Mouse (Mus musculus) kidney, postnatal 0 days (tissue): ENCODE data around the gene Cdkal1. TPM values are rescaled to one million over a fixed set of nuclear protein-coding genes. Genes with fewer than 3 reads are reported as not detected.

ENCODE experiments used
- ATAC-seq: fragments of 200-750 bp; cut with Nextera tagmentation; replicated peaks from 2 replicates; pipeline ENCODE4 v1.8.0; 2017; ENCODE audit warnings: low read depth, moderate number of reproducible peaks, moderate TSS enrichment, moderate library complexity; ENCODE audit not compliant: low FRiP score
- DNase-seq: peaks from one replicate; pipeline ENCODE4 v3.0.0-alpha.2; 2016; ENCODE audit warnings: low spot score
- H3K27ac ChIP-seq: fragments of 300-500 bp; sonication (generic); 2 replicates; pipeline ENCODE4 v1.5.1; 2014; ENCODE audit warnings: mild to moderate bottlenecking
- H3K27me3 ChIP-seq: fragments of 300-500 bp; sonication (generic); 2 replicates; pipeline ENCODE4 v1.6.1; 2014; ENCODE audit warnings: low read length, mixed read lengths; ENCODE audit not compliant: insufficient read depth
- H3K36me3 ChIP-seq: fragments of 300-500 bp; sonication (generic); 2 replicates; pipeline ENCODE4 v1.6.1; 2014; ENCODE audit warnings: low read length, mixed read lengths; ENCODE audit not compliant: insufficient read depth
- H3K4me1 ChIP-seq: fragments of 300-500 bp; sonication (generic); replicated peaks from 2 replicates; pipeline ENCODE4 v1.6.1; 2014; ENCODE audit warnings: antibody characterized with exemption, low read length, mixed read lengths; ENCODE audit not compliant: insufficient read depth
- H3K4me2 ChIP-seq: fragments of 300-500 bp; sonication (generic); 2 replicates; pipeline ENCODE4 v1.6.1; 2014; ENCODE audit warnings: mild to moderate bottlenecking, low read length, moderate library complexity, mixed read lengths
- H3K4me3 ChIP-seq: fragments of 300-500 bp; sonication (generic); replicated peaks from 2 replicates; pipeline ENCODE4 v1.5.1; 2014; ENCODE audit warnings: low read depth, low read length
- H3K9ac ChIP-seq: fragments of 300-500 bp; sonication (generic); 2 replicates; pipeline ENCODE4 v1.6.1; 2014; ENCODE audit warnings: low read depth, low read length
- H3K9me3 ChIP-seq: fragments of 300-500 bp; sonication (generic); replicated peaks from 2 replicates; pipeline ENCODE4 v1.6.1; 2016; ENCODE audit warnings: low read length, inconsistent platforms, mixed read lengths
- CTCF ChIP-seq: IDR thresholded peaks from 2 replicates; pipeline ENCODE4 v1.5.1; 2016; ENCODE audit warnings: antibody characterized with exemption, low read depth, mild to moderate bottlenecking, moderate library complexity
- WGBS: fragments of 180-500 bp; shearing (Covaris S2); extraction: QIAGEN DNeasy Blood & Tissue Kit; methylation state at CpG from one replicate; pipeline ENCODE4 v1.1.7; 2014; 5-methylcytosine and 5-hydroxymethylcytosine counted together
- polyA plus RNA-seq: library from polyadenylated mRNA; unstranded; fragments of >200 nt; fragmentation: Nextera tagmentation; extraction: Ambion mirVana; gene quantifications from 2 replicates; pipeline ENCODE4 v1.2.1, GENCODE M21; 2015

Gene Cdkal1
- polyA plus RNA-seq, 1 experiment from 2014 or later = 30.1 TPM

DNA sequence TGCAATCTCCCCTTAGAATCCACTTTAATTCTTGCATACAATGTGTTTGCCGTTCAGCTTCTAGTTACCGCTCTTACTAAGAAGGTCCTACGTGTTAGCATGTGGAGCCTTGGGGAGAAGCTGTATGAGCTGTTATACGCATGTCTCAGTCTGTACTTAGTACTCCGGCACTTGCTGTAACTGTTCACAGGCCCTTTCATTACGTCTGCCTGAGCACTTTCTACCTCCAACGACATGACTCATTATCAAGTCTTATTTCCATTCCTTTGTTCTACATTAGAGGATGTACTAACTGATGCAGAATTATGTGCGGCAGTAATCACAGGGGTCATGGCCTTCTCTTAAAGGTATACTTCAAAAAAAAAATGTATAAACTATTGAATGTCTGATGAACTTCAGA lies 89.1 kb downstream of the Cdkal1 start:
- no peaks in the 10 kb centered on the region for H3K9me3 ChIP-seq
- no peak overlapping the region for H3K27ac ChIP-seq
- H3K4me3 ChIP-seq = no peak overlapping the region
- no peaks in the 10 kb centered on the region for H3K27me3 ChIP-seq
- no peak overlapping the region for H3K9ac ChIP-seq
- DNase-seq = no peak
- TF ChIP-seq CTCF = no peak
- no peaks in the 10 kb centered on the region for H3K4me1 ChIP-seq
- H3K36me3 ChIP-seq = no peaks in the 10 kb centered on the region
- ATAC-seq = no peak
- H3K4me2 ChIP-seq = no peak overlapping the region
- 84% methylated on average over 8 of the region's 8 CpGs for WGBS

DNA sequence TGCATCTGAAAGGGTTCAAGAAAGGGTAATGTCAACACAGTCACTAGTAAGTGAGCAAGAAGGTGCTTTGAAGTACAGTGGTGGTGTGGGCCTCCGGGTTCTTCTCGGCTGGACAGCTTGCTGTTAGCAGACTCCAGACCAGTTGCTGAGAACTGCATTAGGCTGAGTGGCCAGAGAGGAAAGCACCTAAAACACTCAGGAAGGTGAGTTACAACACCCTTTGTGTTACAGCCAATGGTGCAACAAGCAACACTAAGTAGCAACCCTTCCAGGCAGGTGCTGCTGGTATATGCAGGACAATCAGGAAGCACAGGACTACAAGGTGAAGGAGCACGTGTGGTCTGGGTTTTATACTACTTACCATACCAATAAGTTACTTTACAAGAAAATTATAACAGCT lies 90.2 kb downstream of the Cdkal1 start:
- no peaks in the 10 kb centered on the region for H3K9me3 ChIP-seq
- H3K27me3 ChIP-seq = no peaks in the 10 kb centered on the region
- no peak overlapping the region for H3K9ac ChIP-seq
- DNase-seq = no peak
- H3K36me3 ChIP-seq = no peaks in the 10 kb centered on the region
- WGBS = 55% methylated on average over 3 of the region's 3 CpGs
- H3K4me1 ChIP-seq = no peaks in the 10 kb centered on the region
- ATAC-seq = no peak
- H3K4me3 ChIP-seq = no peak overlapping the region
- no peak overlapping the region for H3K27ac ChIP-seq
- TF ChIP-seq CTCF = no peak
- H3K4me2 ChIP-seq = no peak overlapping the region

DNA sequence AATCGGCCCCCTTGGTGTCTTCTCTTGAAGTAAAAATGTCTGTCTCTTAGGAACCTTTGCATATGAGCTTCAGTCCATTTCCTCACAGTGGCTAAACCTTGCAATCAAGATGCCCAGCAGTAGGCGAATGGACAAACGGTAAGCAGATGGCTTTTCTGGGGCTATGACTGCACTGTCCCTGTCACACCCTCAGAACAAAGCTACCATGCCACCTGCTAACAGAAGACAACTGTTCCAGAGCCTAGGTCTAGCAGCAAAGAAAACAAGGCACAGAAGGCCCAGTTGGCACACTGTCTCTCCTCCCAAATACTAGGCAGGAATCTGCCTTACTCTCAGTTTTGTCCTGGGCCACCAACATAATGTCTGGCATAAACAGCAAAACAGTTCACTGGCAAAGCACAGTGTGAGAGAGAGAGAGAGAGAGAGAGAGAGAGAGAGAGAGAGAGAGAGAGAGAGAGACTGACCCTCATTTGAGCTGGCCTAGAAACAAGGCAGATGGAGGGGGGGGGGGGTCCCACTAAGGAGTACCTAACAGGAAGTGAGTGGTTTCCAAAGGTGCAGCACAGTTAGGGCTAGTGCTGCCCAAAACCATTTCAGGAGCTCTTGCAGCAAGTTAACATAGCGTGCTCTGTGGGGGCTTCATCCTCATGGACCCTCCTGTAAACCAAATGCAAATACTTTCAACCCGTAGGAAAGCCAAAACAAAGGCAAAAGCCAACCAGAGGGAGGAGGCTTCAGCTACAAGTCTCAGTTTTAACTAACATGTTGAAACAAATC lies 95.6 kb downstream of the Cdkal1 start:
- Histone ChIP-seq H3K36me3 (no peaks in the 10 kb centered on the region), H3K4me2 (no peak overlapping the region), H3K4me3 (no peak overlapping the region), H3K9me3 (no peaks in the 10 kb centered on the region), H3K9ac (no peak overlapping the region), H3K4me1 (no peaks in the 10 kb centered on the region), H3K27me3 (no peaks in the 10 kb centered on the region), H3K27ac (no peak overlapping the region)
- no peak for ATAC-seq
- no peak for DNase-seq
- TF ChIP-seq CTCF = no peak
- 86% methylated on average over 5 of the region's 5 CpGs for WGBS

DNA sequence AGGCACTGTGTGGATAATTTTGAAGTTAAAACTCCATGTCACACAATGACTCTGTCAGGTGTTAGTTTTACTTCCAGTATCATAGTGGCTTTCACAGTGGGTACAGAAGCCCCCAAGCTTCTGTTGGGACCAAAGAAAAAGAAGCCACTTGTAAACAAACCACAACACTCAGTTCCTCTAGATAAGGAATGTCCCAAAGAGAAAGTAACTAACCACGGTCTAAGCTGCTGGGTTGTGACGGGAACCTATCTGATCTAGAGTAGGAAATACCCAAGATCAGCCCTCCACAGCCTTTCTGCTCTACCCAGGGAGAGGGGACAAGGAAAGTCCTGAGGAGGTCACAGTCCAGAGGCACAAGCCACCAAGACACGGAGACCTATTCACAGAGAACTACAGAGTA lies 99.4 kb downstream of the Cdkal1 start:
- H3K36me3 ChIP-seq = no peaks in the 10 kb centered on the region
- H3K9me3 ChIP-seq = no peaks in the 10 kb centered on the region
- no peak overlapping the region for H3K9ac ChIP-seq
- no peak overlapping the region for H3K4me2 ChIP-seq
- no peak for ATAC-seq
- no peak overlapping the region for H3K4me3 ChIP-seq
- no peak for TF ChIP-seq CTCF
- H3K27me3 ChIP-seq = no peaks in the 10 kb centered on the region
- H3K27ac ChIP-seq = no peak overlapping the region
- H3K4me1 ChIP-seq = no peaks in the 10 kb centered on the region
- no peak for DNase-seq
- WGBS = 79% methylated on average over 3 of the region's 3 CpGs

DNA sequence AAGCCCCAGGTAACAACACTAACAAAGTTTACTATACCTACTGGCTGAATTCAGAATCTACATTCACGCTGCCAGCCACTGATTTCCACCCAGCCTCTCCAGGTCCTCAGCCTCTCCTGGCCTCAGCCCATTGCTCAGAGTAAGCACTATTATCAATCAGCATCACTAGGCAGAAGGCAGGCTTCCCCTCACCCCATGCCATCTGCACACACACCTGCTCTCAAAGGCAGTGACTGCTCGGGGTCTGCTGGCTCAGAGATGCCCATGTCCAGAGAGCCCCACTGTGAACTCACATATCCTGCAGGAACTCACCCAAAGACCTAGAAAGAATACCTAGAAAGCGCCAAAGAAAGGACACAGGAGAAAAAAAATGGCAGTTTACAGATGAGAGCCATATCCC lies 102.2 kb downstream of the Cdkal1 start:
- no peak for TF ChIP-seq CTCF
- no peaks in the 10 kb centered on the region for H3K4me1 ChIP-seq
- no peaks in the 10 kb centered on the region for H3K36me3 ChIP-seq
- H3K9me3 ChIP-seq = no peaks in the 10 kb centered on the region
- no peak overlapping the region for H3K27ac ChIP-seq
- no peak overlapping the region for H3K9ac ChIP-seq
- ATAC-seq = no peak
- no peak for DNase-seq
- 93% methylated on average over 3 of the region's 3 CpGs for WGBS
- H3K4me3 ChIP-seq = no peak overlapping the region
- no peaks in the 10 kb centered on the region for H3K27me3 ChIP-seq
- no peak overlapping the region for H3K4me2 ChIP-seq

DNA sequence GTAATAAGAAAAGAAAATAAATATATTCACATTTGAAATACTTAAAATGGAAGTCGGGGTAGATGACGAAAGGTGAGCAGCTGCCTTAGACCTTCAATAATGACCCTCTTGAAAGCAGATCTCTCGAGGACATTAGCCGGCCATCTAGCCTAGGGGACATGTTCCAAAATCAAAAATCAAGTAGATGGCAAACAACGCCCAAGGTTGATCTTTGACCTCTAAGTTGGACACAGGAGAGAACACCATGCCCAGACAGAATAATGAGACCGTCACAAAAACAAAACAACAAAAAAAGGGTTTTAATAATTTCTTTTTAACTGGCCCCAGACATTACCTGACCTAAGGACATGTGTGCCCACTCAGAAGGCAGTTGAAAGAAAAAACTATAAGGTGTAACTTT lies 103.4 kb downstream of the Cdkal1 start:
- Histone ChIP-seq H3K4me3 (no peak overlapping the region), H3K9ac (no peak overlapping the region), H3K9me3 (no peaks in the 10 kb centered on the region), H3K4me1 (no peaks in the 10 kb centered on the region), H3K4me2 (no peak overlapping the region), H3K27ac (no peak overlapping the region), H3K36me3 (no peaks in the 10 kb centered on the region), H3K27me3 (no peaks in the 10 kb centered on the region)
- no peak for DNase-seq
- no peak for ATAC-seq
- WGBS = 93% methylated on average over 6 of the region's 6 CpGs
- TF ChIP-seq CTCF = no peak

DNA sequence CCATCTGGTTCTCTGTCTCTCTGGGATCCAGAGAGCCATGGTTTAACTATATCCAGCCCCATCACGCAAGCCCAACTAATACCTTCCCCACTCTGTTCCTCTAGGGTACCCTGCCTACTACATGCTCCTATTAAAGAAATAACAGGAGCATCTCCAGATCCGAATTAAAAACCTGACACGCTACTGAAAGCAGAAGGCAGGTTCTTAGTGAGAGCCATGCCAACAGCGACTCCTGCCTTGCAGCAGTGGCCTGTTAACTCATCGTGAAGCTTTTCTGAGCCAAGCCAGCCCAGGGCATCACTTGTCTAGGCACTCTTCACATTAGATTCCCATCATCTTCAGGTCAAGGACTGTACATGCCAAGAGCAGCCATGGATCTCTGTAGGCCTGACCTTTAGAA lies 104.3 kb downstream of the Cdkal1 start:
- Histone ChIP-seq H3K27ac (no peak overlapping the region), H3K36me3 (no peaks in the 10 kb centered on the region), H3K4me1 (no peaks in the 10 kb centered on the region), H3K4me2 (no peak overlapping the region), H3K9me3 (no peaks in the 10 kb centered on the region), H3K27me3 (no peaks in the 10 kb centered on the region), H3K4me3 (no peak overlapping the region), H3K9ac (no peak overlapping the region)
- WGBS = 98% methylated on average over 5 of the region's 5 CpGs
- ATAC-seq (no peak), DNase-seq (no peak)
- no peak for TF ChIP-seq CTCF
